Mouse (Mus musculus) ES-CJ7 (cell line): ENCODE results near the gene Naa15.
"Not testable (repeated sequence)": the region's sequence is repeated elsewhere in the genome, so short reads cannot be mapped to it uniquely, and the experiment has no call there.

Source experiments
- DNase-seq: peaks from one replicate; pipeline ENCODE4 v3.0.0; 2011; ENCODE audit warnings: low read depth, low spot score

The Naa15 gene

GRCm38 (mm10) chr3:51434364-51434763, 19.4 kb downstream of the Naa15 start:
- DNase-seq = not testable (repeated sequence)

- DNase-seq = no peak
These were observed 20.1 kb downstream of the Naa15 start for GRCm38 (mm10) chr3:51434871-51435595.

- no peak for DNase-seq
These were observed 53.6 kb downstream of the Naa15 start for GRCm38 (mm10) chr3:51468530-51468929.

DNA sequence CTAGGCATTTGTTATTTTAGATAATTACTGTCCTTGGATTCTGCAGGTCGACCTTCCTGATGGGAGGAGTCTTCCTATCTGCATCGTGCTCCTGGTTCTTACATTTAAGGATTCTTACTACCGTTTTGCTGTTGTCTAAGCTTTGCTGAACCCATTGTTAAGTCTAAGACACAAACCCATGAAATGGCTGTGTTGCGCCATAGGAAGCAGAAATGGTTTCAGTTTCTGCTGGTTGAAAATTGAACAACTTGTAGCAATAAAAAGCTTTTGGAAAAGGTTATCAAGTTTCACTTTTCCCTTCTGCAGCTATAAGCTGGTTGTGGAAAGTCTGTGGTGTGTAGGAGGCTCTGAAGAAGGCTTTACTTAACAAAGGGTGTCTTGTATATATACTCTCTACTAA, 60.8 kb downstream of the Naa15 start:
- no peak for DNase-seq

- no peak for DNase-seq
These were observed 64.9 kb downstream of the Naa15 start for GRCm38 (mm10) chr3:51479893-51480292.

DNA sequence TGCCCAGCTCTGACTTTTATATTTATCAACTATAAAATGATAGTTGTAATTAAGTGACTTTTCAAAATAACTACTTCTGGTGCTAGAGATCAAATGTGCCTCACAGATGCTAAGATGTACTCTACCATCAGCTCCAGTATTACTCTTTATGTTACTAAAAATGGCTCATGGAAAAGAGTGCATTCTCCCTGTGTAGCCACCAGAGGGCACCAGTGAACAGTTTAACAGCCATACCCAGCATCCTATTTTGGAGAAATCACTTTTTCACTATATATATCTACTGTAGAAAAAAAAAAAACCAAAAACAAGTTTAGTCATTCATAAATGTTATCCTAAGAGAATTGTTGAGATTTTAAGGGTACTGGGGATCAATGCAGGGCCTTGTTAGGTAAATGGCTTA, 66.1 kb downstream of the Naa15 start:
- peak; percentile 53 for DNase-seq

GRCm38 (mm10) chr3:51481881-51482280, 66.9 kb downstream of the Naa15 start:
- no peak for DNase-seq

DNA sequence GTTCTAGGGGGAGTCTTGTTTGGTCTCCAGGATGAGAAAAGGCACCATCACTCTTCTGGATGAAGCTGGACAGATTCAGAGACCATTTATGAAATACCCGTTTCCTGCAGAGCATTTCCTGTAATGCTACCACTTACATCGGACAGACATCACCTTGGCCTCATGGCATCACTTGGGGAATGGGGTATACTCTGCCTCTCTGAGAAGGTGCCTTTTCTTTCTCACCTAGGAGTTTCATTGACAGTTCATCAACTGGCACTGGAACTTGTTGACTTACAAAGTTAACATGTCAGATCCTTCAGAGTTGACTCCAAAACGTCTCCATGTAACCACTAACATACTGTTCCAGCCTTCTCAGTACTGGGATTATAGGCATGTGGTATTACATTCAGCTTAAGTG, 67.8 kb downstream of the Naa15 start:
- no peak for DNase-seq

DNA sequence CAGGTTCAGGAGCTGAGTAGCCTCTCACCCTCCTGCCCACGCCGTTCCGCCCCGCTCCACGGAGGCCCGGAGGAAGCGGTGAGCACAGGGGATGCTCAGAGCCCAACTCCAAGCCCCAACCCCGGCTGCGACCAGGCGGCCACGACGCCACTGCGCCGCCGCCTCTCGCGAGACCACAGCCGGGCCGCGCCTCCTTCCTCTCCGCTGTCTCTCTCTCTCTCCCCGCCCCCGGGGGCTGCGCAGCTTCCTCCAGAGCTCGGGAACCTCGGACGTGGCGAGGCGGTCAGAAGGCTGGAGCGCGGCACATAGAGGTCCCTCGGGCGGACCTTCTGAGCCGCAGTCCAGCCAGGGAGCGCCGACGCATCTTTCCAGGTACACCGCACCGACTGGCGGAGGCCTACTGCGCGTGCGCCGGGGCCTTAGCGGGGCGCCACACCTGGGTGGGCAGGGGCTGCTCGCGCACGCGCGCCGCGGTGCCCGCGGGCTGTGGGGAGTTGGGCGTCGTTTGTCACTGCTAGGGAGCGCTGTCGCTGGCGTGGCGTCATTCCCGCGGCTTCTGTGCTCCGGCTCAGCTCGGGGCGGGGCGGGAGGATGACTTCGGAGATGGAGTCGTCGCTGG, 68.9 kb downstream of the Naa15 start, which contains the start of gene Rab33b:
TSS of gene Rab33b (plus strand) at position 180 of the 619 bp plus-strand sequence.
- DNase-seq = peak; percentile 97

DNA sequence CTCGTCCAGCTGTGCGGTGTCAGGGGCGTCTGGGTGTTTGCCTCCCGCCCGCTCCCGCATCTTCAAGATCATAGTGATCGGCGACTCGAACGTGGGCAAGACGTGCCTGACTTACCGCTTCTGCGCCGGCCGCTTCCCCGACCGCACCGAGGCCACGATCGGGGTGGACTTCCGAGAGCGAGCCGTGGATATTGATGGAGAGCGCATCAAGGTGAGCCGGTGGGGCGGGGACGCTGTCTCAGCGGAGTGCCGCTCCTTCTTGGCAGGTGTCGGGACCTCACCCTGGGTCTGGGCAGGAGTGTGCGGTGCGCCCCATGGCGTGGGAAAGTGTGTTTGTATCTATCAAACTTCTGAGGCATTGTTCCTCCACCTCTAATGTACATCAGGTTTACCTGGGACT, 69.4 kb downstream of the Naa15 start:
- DNase-seq = no peak

- DNase-seq = no peak
These were observed 70.4 kb downstream of the Naa15 start for GRCm38 (mm10) chr3:51485347-51485746.

DNA sequence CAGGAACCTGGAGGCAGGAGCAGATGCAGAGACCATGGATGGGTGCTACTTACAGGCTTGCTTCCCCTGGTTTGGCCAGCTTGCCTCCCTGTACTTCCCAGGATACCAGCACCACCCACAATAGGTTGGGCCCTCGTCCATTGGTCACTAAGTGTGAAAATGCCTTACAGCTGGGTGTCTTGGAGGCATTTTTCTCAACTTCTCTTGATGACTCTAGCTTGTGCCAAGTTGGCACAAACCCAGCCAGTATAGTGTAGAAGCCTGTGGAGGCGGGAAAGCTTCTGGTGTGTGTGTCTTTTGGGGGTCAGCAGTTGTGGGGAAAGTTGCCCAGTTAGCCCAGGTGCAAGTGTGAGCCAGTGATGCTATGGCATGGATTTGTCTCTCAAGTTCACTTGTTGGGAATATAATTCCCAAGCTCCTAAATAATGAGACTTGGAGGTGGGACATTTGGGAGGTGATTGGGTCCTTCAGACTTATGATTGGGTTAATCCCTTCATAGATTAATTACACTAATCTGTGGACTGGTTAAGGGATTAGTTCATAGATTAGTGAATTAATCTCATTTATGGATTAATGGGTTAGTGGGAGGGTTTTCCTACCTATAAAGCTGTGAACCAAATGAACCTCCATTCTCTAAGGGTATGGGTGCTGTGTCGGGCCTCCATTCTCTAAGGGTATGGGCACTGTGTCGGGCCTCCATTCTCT, 71.7 kb downstream of the Naa15 start:
- DNase-seq = no peak

DNA sequence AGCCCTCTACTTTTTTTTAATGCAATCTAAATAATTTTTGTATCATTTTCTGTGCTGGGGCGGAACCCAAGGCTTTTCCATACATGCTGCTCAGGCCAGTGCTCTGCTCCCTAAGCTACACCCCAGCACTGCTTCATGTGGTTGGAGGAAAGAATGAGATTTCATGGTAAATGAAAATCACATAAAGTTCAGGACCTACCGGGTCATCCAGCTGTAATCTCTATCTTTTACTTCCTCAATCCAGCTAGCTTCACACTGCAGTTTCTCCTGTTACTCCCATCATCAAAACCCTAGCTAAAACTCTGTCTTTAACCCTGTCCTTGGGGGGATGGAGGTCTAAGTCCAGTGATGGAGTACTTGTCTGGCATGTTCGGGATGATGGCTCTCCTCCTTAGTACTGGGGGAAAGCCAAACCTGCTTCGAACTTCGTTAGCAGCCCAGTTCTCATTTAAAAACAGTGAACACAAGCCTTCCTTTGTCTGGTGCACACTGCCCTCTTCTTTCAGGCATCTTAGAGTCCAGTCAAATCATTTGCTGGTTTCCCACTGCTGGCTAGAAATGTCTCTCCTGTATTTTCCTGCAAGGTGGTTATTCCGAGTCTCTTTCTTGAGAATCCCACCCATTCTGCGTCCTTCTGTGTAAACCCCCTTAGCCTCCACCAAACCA, 75.3 kb downstream of the Naa15 start:
- no peak for DNase-seq

- no peak for DNase-seq
These were observed 78.4 kb downstream of the Naa15 start for GRCm38 (mm10) chr3:51493272-51493838.

DNA sequence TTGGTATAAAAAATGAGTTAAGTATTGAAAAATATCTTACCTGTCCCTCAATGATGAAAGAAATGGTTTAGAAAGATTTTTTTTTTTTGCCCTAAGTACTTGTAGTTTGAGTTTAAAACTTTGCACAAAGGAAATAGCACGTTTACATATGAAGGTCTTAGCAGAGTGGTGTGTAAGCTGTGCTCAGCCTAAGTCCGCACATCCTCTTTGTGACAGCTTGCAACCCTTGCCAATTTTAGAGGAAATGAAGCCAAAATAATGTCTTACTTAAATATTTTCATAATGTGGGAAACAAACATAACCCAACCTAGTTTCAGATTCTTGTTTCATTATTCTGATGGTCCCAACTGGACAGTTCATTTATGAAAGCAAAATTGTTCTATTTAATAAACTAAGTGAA, 79.5 kb downstream of the Naa15 start:
- DNase-seq = no peak

- no peak for DNase-seq
These were observed 80.7 kb downstream of the Naa15 start for GRCm38 (mm10) chr3:51495646-51496045.

DNA sequence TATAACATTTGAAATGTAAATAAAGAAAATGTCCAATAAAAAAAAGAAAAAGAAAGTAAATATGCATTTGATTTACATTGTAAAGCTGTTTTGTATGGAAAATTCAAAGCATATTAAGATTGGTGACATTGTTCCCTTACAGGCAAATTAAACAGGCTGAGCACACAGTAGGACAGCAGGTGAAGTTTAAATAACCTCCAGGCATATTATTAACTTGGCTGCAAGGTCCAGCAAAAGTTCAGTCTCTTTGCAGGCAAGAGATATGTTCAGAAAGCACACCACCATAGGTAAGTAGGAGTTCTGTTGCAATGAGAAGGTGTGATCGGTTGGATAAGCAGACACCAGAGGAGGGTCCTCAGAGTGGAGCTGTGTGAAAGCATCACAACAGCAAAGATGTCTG, 83.0 kb downstream of the Naa15 start:
- DNase-seq = no peak

- no peak for DNase-seq
These were observed 83.7 kb downstream of the Naa15 start for GRCm38 (mm10) chr3:51498659-51499058.

DNA sequence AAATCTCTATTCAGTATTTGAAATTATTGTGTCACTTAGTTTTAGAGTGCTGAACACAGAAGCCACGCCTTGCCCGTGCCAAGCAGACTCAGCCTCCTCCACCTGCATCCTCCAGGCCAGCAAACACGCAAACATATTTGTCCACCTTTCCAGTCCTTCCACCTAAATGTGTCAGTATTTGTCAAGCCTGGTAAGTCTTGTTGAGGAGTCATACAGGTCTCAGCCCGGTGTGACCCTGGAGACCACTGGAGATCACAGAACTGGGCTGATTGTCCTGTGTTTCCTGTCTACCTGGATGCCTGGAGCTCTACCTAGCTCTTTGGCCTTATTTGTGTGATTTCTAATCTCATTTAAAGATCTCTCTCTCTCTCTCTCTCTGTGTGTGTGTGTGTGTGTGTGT, 84.9 kb downstream of the Naa15 start:
- DNase-seq = no peak

DNA sequence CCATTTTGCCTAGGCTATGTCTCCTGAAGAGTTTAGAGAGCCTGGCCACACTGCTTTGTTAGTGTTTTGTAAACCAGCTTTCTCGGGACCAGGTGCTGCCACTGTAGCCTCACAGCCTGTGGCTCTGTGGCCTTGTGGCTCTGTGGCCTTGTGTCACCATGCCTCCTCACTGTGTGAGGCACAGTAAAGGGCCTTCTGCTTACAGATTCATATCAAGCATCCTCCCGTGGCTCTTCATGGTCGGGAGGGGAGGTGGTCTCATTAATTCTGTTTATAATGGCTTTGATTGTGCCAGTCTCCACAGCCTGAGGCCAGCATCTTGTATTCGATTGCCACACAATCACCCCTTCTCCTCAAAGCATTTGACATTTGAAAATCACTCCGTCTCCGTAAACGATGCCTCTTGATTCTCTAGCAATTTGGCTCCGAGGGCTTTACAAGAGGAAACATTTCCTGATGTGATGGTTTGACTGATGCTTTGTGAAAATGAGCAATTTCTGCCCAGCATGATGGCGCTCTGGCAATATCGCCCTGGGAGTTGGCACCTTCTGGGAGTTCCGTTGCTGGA, 89.5 kb downstream of the Naa15 start:
- no peak for DNase-seq

- DNase-seq = no peak
These were observed 90.5 kb downstream of the Naa15 start for GRCm38 (mm10) chr3:51505465-51505864.

DNA sequence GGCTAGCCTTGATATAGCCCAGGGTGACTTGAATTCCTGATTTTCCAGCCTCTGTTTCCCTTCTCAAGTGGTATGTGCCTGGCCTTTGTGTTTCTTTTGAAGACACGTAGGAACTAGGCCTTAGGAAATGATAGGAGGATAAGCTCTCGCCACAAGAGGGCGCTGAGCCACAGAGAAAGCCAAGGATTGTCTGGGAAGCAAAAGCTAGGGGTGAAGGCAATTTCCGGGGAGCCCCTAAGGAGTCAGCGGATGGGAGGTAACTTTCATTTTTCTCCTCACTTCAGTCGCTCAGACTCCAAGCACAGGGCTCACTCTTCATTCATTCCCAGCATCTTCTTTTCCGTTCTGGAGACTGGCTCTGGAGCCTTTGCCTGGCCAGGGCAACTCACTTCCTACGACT, 96.0 kb downstream of the Naa15 start:
- DNase-seq = peak; percentile 80
